In genomic region chr3:18488886-18489285, GRCm38 (mm10) we compare ENCODE assay signal across 18 mouse cellular contexts.
"Had no signal": no experiment of that assay in that cellular context is flagged by ENCODE, and none has a peak within 500 bp of the region (broad histone marks: within the 10 kb centered on the region; RNA-seq: fewer than 3 reads in every experiment).

No protein-coding gene starts in this region.

- H3K36me3 ChIP-seq: midbrain, embryonic 10.5 days; midbrain, embryonic 12.5 days; neural tube, embryonic 13.5 days; neural tube, embryonic 15.5 days had no signal

- H3K9me3 ChIP-seq: midbrain, embryonic 12.5 days; neural tube, embryonic 15.5 days had no signal

- H3K27ac ChIP-seq: midbrain, embryonic 10.5 days; midbrain, embryonic 12.5 days; neural tube, embryonic 13.5 days; neural tube, embryonic 15.5 days had no signal

- ATAC-seq: midbrain, embryonic 16.5 days had no signal

- H3K27me3 ChIP-seq: midbrain, embryonic 12.5 days; neural tube, embryonic 13.5 days; neural tube, embryonic 15.5 days had no signal

- DNase-seq: lung, adult 18-20 months; lung, embryonic 14.5 days; lung, postnatal 10 days; lung, postnatal 4 days; midbrain, embryonic 14.5 days; right cerebral cortex, adult 18-20 months; right cerebral cortex, postnatal 25 days; right cerebral cortex, postnatal 4 days; spleen, adult 18-20 months; thymus, adult 18-20 months; thymus, postnatal 14 days; thymus, postnatal 36 days had no signal

- H3K9ac ChIP-seq: lung, embryonic 14.5 days; midbrain, embryonic 12.5 days; neural tube, embryonic 13.5 days; neural tube, embryonic 15.5 days had no signal

- H3K4me3 ChIP-seq: midbrain, embryonic 10.5 days; midbrain, embryonic 12.5 days; myocyte; neural tube, embryonic 13.5 days; neural tube, embryonic 15.5 days had no signal

- H3K4me1 ChIP-seq: midbrain, embryonic 10.5 days; midbrain, embryonic 12.5 days; neural tube, embryonic 13.5 days; neural tube, embryonic 15.5 days had no signal

- H3K4me2 ChIP-seq: lung, embryonic 14.5 days; midbrain, embryonic 12.5 days; neural tube, embryonic 13.5 days; neural tube, embryonic 15.5 days had no signal
